ENCODE assay signal across 23 mouse cellular contexts in genomic region chr8:122629388-122629787, GRCm38 (mm10). TPM values are rescaled to one million over a fixed set of nuclear protein-coding genes. Genes with fewer than 3 reads are reported as not detected.
"Had no signal": no experiment of that assay in that cellular context is flagged by ENCODE, and none has a peak within 500 bp of the region (broad histone marks: within the 10 kb centered on the region; RNA-seq: fewer than 3 reads in every experiment).

No protein-coding gene starts in this region.

- H3K27me3 ChIP-seq: midbrain, embryonic 15.5 days; neural tube, embryonic 12.5 days had no signal

- ATAC-seq: midbrain, embryonic 13.5 days; midbrain, embryonic 15.5 days had no signal

- H3K9me3 ChIP-seq: midbrain, embryonic 10.5 days; midbrain, embryonic 13.5 days; midbrain, embryonic 15.5 days; neural tube, embryonic 12.5 days; stomach, embryonic 15.5 days had no signal

- H3K4me2 ChIP-seq: lung, embryonic 14.5 days; midbrain, embryonic 13.5 days; midbrain, embryonic 15.5 days; neural tube, embryonic 12.5 days; stomach, embryonic 15.5 days had no signal

- H3K9ac ChIP-seq: liver, embryonic 14.5 days; lung, embryonic 14.5 days; midbrain, embryonic 13.5 days; midbrain, embryonic 15.5 days; neural tube, embryonic 12.5 days; stomach, embryonic 15.5 days had no signal

- H3K27ac ChIP-seq: liver, embryonic 14.5 days; midbrain, embryonic 15.5 days; neural tube, embryonic 12.5 days; stomach, embryonic 15.5 days; stomach, postnatal 0 days had no signal

- DNase-seq: lung, adult 18-20 months; lung, embryonic 14.5 days; lung, postnatal 10 days; lung, postnatal 4 days; right cerebral cortex, postnatal 14 days; thymus, adult 2 months; thymus, postnatal 25 days; thymus, postnatal 4 days had no signal

- H3K4me1 ChIP-seq: midbrain, embryonic 15.5 days; neural tube, embryonic 12.5 days; stomach, embryonic 15.5 days had no signal

- H3K4me3 ChIP-seq: midbrain, embryonic 10.5 days; midbrain, embryonic 13.5 days; midbrain, embryonic 15.5 days; neural tube, embryonic 12.5 days; stomach, embryonic 15.5 days had no signal

- H3K36me3 ChIP-seq: stomach, embryonic 15.5 days had no signal

RNA-seq across cellular contexts. Expression of gene Pabpn1l, which starts 6.8 kb away (rescaled TPM):
- total RNA-seq: megakaryocyte, adult 5-6 weeks; megakaryocyte-erythroid progenitor cell, adult 5-6 weeks; neutrophil, adult 5-6 weeks had no signal
- polyA plus RNA-seq: liver, embryonic 14.5 days; liver, embryonic 16.5 days; lung, embryonic 14.5 days; lung, embryonic 16.5 days; midbrain, embryonic 10.5 days; midbrain, embryonic 13.5 days; midbrain, embryonic 15.5 days; neural tube, embryonic 12.5 days; neural tube, embryonic 14.5 days; stomach, embryonic 15.5 days; testis, adult 2 months; urinary bladder, adult 2 months had no signal
